ENCODE assay signal across 8 mouse cellular contexts in the genomic region with DNA sequence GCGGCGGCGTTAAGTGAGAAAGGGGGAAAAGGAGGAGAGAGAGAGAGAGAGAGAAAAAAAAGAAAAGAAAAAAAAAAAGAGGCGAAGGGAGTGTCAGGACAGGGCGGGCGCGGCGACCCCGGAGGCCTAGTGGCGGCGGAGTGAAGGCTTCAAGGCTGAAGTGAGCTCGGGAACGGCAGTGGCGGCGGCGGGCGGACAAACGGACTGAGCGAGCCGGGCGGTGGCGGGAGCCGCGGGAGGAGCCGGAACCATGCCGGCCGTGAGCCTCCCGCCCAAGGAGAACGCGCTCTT. TPM values are rescaled to one million over a fixed set of nuclear protein-coding genes. Genes with fewer than 3 reads are reported as not detected.
DNase-seq lines count a peak whose midpoint lies in the region; ATAC-seq and TF ChIP-seq lines count a peak whose summit lies in the region.

No protein-coding gene starts in this region.

- DNase-seq in heart, adult 11 months = no peak
- no peak for DNase-seq in MEL (ENCODE audit: low read depth, low spot score)
- no peak for DNase-seq in midbrain, embryonic 11.5 days (ENCODE audit: low spot score, missing footprints)
- no peak for DNase-seq in right cerebral cortex, adult 18-20 months
- DNase-seq in layer of hippocampus, postnatal 10 days (ENCODE audit: low spot score in 2 of 2) = no peak
- no peak for DNase-seq in cerebellum, postnatal 4 days (ENCODE audit: low spot score in 2 of 2)

- peak overlapping the region; percentile 95 for H3K27ac ChIP-seq in heart, embryonic 13.5 days (replicated peaks)
- H3K27ac ChIP-seq in MEL (ENCODE audit: control insufficient read depth, low read depth, low read length) = peak overlapping the region; percentile 90
- peak overlapping the region; percentile 92 for H3K27ac ChIP-seq in hindbrain, embryonic 12.5 days
- peak overlapping the region; percentile 87 for H3K27ac ChIP-seq in midbrain, embryonic 11.5 days (ENCODE audit: low read depth, low read length)

- WGBS in heart, embryonic 13.5 days = under 1% methylated on average over 30 of the region's 30 CpGs
- under 1% methylated on average over 29 of the region's 30 CpGs for WGBS in hindbrain, embryonic 12.5 days
- WGBS in midbrain, embryonic 11.5 days = under 1% methylated on average over 30 of the region's 30 CpGs

- TF ChIP-seq RAD21 in MEL (IDR thresholded peaks at IDR 0.05; ENCODE audit: low read depth, low read length) = no peak

- 0 out of 4 replicates have a peak, but pooled peaks of 1 of the 2 experiments have one; percentile 46 for TF ChIP-seq POLR2A in MEL (IDR thresholded peaks at IDR 0.05; ENCODE audit: control insufficient read depth in 1 of 2, insufficient read depth in 1 of 2, low read depth in 1 of 2, low read length in 2 of 2, poor library complexity in 1 of 2)

- H3K27me3 ChIP-seq in heart, embryonic 13.5 days (replicated peaks) = no peaks in the 10 kb centered on the region
- H3K27me3 ChIP-seq in MEL (ENCODE audit: control insufficient read depth in 1 of 2, insufficient read depth in 2 of 2, low read length in 2 of 2) = no peaks in the 10 kb centered on the region
- H3K27me3 ChIP-seq in hindbrain, embryonic 12.5 days = no peaks in the 10 kb centered on the region
- H3K27me3 ChIP-seq in midbrain, embryonic 11.5 days (ENCODE audit: control insufficient read depth, insufficient read depth, low read length) = no peaks in the 10 kb centered on the region

- H3K4me1 ChIP-seq in heart, embryonic 13.5 days = peaks cover 33% of the 10 kb centered on the region
- peaks cover 14 to 18% of the 10 kb centered on the region in 2 experiments for H3K4me1 ChIP-seq in MEL (ENCODE audit: control insufficient read depth in 1 of 2, insufficient read depth in 2 of 2, low read length in 2 of 2)
- peaks cover 22% of the 10 kb centered on the region for H3K4me1 ChIP-seq in hindbrain, embryonic 12.5 days
- peaks cover 18% of the 10 kb centered on the region for H3K4me1 ChIP-seq in midbrain, embryonic 11.5 days (ENCODE audit: control insufficient read depth, insufficient read depth, low read length)

- H3K9ac ChIP-seq in heart, embryonic 13.5 days = peak overlapping the region; percentile 99
- peak overlapping the region; percentile 97 for H3K9ac ChIP-seq in MEL (ENCODE audit: control insufficient read depth, low read depth, low read length, poor library complexity, severe bottlenecking)
- peak overlapping the region; percentile 99 for H3K9ac ChIP-seq in hindbrain, embryonic 12.5 days
- H3K9ac ChIP-seq in midbrain, embryonic 11.5 days (ENCODE audit: low read length) = peak overlapping the region; percentile 93

- H3K79me2 ChIP-seq in MEL (ENCODE audit: control insufficient read depth, insufficient read depth, low read length, poor library complexity) = peaks cover 55% of the 10 kb centered on the region

- TF ChIP-seq CTCF in MEL (IDR thresholded peaks at IDR 0.05 in 2 of 3, conservative IDR thresholded peaks at IDR 0.05 in 1 of 3; ENCODE audit: control insufficient read depth in 1 of 3, insufficient read depth in 1 of 3, low read depth in 2 of 3, low read length in 3 of 3, poor library complexity in 1 of 3, severe bottlenecking in 1 of 3) = no peak

- no peak for TF ChIP-seq EP300 in MEL (IDR thresholded peaks at IDR 0.05; ENCODE audit: low read depth in 1 of 2, low read length in 2 of 2)

- peak overlapping the region; percentile 86 for H3K4me2 ChIP-seq in heart, embryonic 13.5 days
- peak overlapping the region; percentile 86 for H3K4me2 ChIP-seq in hindbrain, embryonic 12.5 days (replicated peaks)
- H3K4me2 ChIP-seq in midbrain, embryonic 11.5 days = peak overlapping the region; percentile 79

- H3K4me3 ChIP-seq in heart, embryonic 13.5 days = peak overlapping the region; percentile 99
- H3K4me3 ChIP-seq in MEL (ENCODE audit: control insufficient read depth in 1 of 2, insufficient read depth in 1 of 2, low read depth in 2 of 2, low read length in 2 of 2) = peak overlapping the region; percentile 74 to 88
- peak overlapping the region; percentile 91 for H3K4me3 ChIP-seq in hindbrain, embryonic 12.5 days
- peak overlapping the region; percentile 76 for H3K4me3 ChIP-seq in midbrain, embryonic 11.5 days (ENCODE audit: low read depth, low read length)

- ATAC-seq in heart, embryonic 13.5 days (ENCODE audit: extremely low read depth, insufficient number of reproducible peaks, low FRiP score, low TSS enrichment) = peak; percentile 42; the same call in 1 of the 2 replicates
- ATAC-seq in hindbrain, embryonic 12.5 days (ENCODE audit: low FRiP score) = peak; percentile 71
- ATAC-seq in midbrain, embryonic 11.5 days (ENCODE audit: low FRiP score) = peak; percentile 77

- no peaks in the 10 kb centered on the region for H3K9me3 ChIP-seq in heart, embryonic 13.5 days
- H3K9me3 ChIP-seq in MEL (replicated peaks; ENCODE audit: insufficient read depth, low read length) = no peaks in the 10 kb centered on the region
- H3K9me3 ChIP-seq in hindbrain, embryonic 12.5 days (replicated peaks) = no peaks in the 10 kb centered on the region
- H3K9me3 ChIP-seq in midbrain, embryonic 11.5 days (ENCODE audit: control insufficient read depth, low read length) = no peaks in the 10 kb centered on the region

- no peaks in the 10 kb centered on the region; the same call in 1 of the 2 replicates for H3K36me3 ChIP-seq in heart, embryonic 13.5 days
- peaks cover 7 to 36% of the 10 kb centered on the region in 2 experiments for H3K36me3 ChIP-seq in MEL (ENCODE audit: control insufficient read depth in 1 of 2, insufficient read depth in 2 of 2, low read length in 2 of 2)
- H3K36me3 ChIP-seq in hindbrain, embryonic 12.5 days = no peaks in the 10 kb centered on the region
- H3K36me3 ChIP-seq in midbrain, embryonic 11.5 days (ENCODE audit: control insufficient read depth, insufficient read depth, low read length) = no peaks in the 10 kb centered on the region; the same call in 1 of the 2 replicates

TF ChIP-seq in MEL, 35 proteins besides CTCF, POLR2A, EP300 and RAD21:
- TF ChIP-seq SMC3 (IDR thresholded peaks at IDR 0.05; ENCODE audit: low read depth, low read length) (no peak), MYC (IDR thresholded peaks at IDR 0.05; ENCODE audit: low read depth, low read length) (peak; percentile 80), MEF2A (IDR thresholded peaks at IDR 0.05; ENCODE audit: extremely low read depth, insufficient replicate concordance, low read depth, low read length, poor library complexity, severe bottlenecking) (no peak), NELFE (IDR thresholded peaks at IDR 0.05; ENCODE audit: low read depth, low read length) (no peak)

RNA-seq across cellular contexts. Expression of gene Naa15, which starts 1.1 kb away (rescaled TPM):
- polyA plus RNA-seq in heart, embryonic 13.5 days (2015; fragmentation: Nextera tagmentation; extraction: Ambion mirVana) = 35.7 and 44.6 TPM in 2 replicates
- 36.6 and 43.4 TPM in 2 replicates for total RNA-seq in MEL (2012; rRNA removed)
- polyA plus RNA-seq in MEL (2012; ENCODE audit: insufficient read depth in 1 of 2, insufficient read length in 2 of 2, low read depth in 1 of 2, low replicate concordance in 2 of 2, missing spikeins in 1 of 2) = 100 to 1,000 TPM in 1 of 2 experiments, 10 to 100 TPM in 1; 61.6 to 558 TPM
- 68.1 and 69.0 TPM in 2 replicates for polyA plus RNA-seq in hindbrain, embryonic 12.5 days (2016; fragmentation: Nextera tagmentation; extraction: Ambion mirVana)
- 54.5 and 57.0 TPM in 2 replicates for polyA plus RNA-seq in midbrain, embryonic 11.5 days (2014; fragmentation: Nextera tagmentation; extraction: Ambion mirVana)
- 10 to 100 TPM; 47.1 to 49.9 TPM for total RNA-seq in layer of hippocampus, postnatal 10 days (2021)

RNA-seq across cellular contexts. Expression of gene Ndufc1, which starts 7.2 kb away (rescaled TPM):
- polyA plus RNA-seq in heart, embryonic 13.5 days (2015; fragmentation: Nextera tagmentation; extraction: Ambion mirVana) = 1,322 and 1,484 TPM in 2 replicates
- total RNA-seq in MEL (2012; rRNA removed) = 207 and 214 TPM in 2 replicates
- polyA plus RNA-seq in MEL (2012; ENCODE audit: insufficient read depth in 1 of 2, insufficient read length in 2 of 2, low read depth in 1 of 2, low replicate concordance in 2 of 2, missing spikeins in 1 of 2) = 100 to 1,000 TPM in 1 of 2 experiments, not detected in 1; 115 TPM
- 692 and 752 TPM in 2 replicates for polyA plus RNA-seq in hindbrain, embryonic 12.5 days (2016; fragmentation: Nextera tagmentation; extraction: Ambion mirVana)
- 739 and 783 TPM in 2 replicates for polyA plus RNA-seq in midbrain, embryonic 11.5 days (2014; fragmentation: Nextera tagmentation; extraction: Ambion mirVana)
- total RNA-seq in layer of hippocampus, postnatal 10 days (2021) = 100 to 1,000 TPM; 313 to 318 TPM

RNA-seq across cellular contexts. Expression of gene Mgarp, which starts 19.5 kb away (rescaled TPM):
- polyA plus RNA-seq in heart, embryonic 13.5 days (2015; fragmentation: Nextera tagmentation; extraction: Ambion mirVana) = 11.7 and 12.2 TPM in 2 replicates
- 0.65 and 2.0 TPM in 2 replicates for total RNA-seq in MEL (2012; rRNA removed)
- 1 to 10 TPM in 1 of 2 experiments, not detected in 1; 5.2 TPM for polyA plus RNA-seq in MEL (2012; ENCODE audit: insufficient read depth in 1 of 2, insufficient read length in 2 of 2, low read depth in 1 of 2, low replicate concordance in 2 of 2, missing spikeins in 1 of 2)
- polyA plus RNA-seq in hindbrain, embryonic 12.5 days (2016; fragmentation: Nextera tagmentation; extraction: Ambion mirVana) = 5.0 and 5.3 TPM in 2 replicates
- polyA plus RNA-seq in midbrain, embryonic 11.5 days (2014; fragmentation: Nextera tagmentation; extraction: Ambion mirVana) = 22.5 and 26.9 TPM in 2 replicates
- not detected for total RNA-seq in layer of hippocampus, postnatal 10 days (2021)
